Mouse (Mus musculus): Measurements from ENCODE around the gene Gtpbp4. TPM values are rescaled to one million over a fixed set of nuclear protein-coding genes. Genes with fewer than 3 reads are reported as not detected.
"Not testable (repeated sequence)": the region's sequence is repeated elsewhere in the genome, so short reads cannot be mapped to it uniquely, and the experiment has no call there.

Gene Gtpbp4
- polyA plus RNA-seq, 2 experiments = 14.8 to 37.1 TPM

- not testable (repeated sequence) for H3K4me3 ChIP-seq (ENCODE audit: insufficient read depth in 1 of 2, low read depth in 2 of 2, low read length in 2 of 2); H3K27ac ChIP-seq; H3K36me3 ChIP-seq (replicated peaks; ENCODE audit: control insufficient read depth, insufficient read depth, low read depth); H3K4me2 ChIP-seq (ENCODE audit: low read depth); H3K4me1 ChIP-seq (replicated peaks; ENCODE audit: control insufficient read depth in 2 of 2, insufficient read depth in 2 of 2, low read length in 1 of 2); H3K9ac ChIP-seq (replicated peaks); H3K27me3 ChIP-seq (ENCODE audit: control insufficient read depth, insufficient read depth, low read length); H3K9me3 ChIP-seq (ENCODE audit: control insufficient read depth, low read length)
- 13% methylated on average over 5 of the region's 6 CpGs for WGBS (ENCODE audit: insufficient replicate concordance)
- DNase-seq (ENCODE audit: low read depth in 3 of 3, low spot score in 3 of 3) (peak in 2 of 3 experiments; percentile 10 to 20), ATAC-seq (ENCODE audit: insufficient read depth) (peak; percentile 86)
Measured at GRCm38 (mm10) chr13:8959554-8959953, 36.3 kb downstream of the Gtpbp4 start.

GRCm38 (mm10) chr13:8959058-8959457 is 36.8 kb downstream of the Gtpbp4 start:
- H3K9me3 ChIP-seq (ENCODE audit: control insufficient read depth, low read length); H3K9ac ChIP-seq (replicated peaks): not testable (repeated sequence)
- peak; percentile 30; the same call in 1 of the 2 replicates for ATAC-seq (ENCODE audit: insufficient read depth)

GRCm38 (mm10) chr13:8956873-8957272 is 39.0 kb downstream of the Gtpbp4 start:
- H3K36me3 ChIP-seq (replicated peaks; ENCODE audit: control insufficient read depth, insufficient read depth, low read depth); H3K4me2 ChIP-seq (ENCODE audit: low read depth); H3K27me3 ChIP-seq (ENCODE audit: control insufficient read depth, insufficient read depth, low read length); H3K4me1 ChIP-seq (replicated peaks; ENCODE audit: control insufficient read depth in 2 of 2, insufficient read depth in 2 of 2, low read length in 1 of 2); H3K4me3 ChIP-seq (ENCODE audit: insufficient read depth in 1 of 2, low read depth in 2 of 2, low read length in 2 of 2); H3K27ac ChIP-seq; H3K9me3 ChIP-seq (ENCODE audit: control insufficient read depth, low read length); DNase-seq (ENCODE audit: low read depth in 3 of 3, low spot score in 3 of 3); H3K9ac ChIP-seq (replicated peaks): not testable (repeated sequence)
- WGBS (ENCODE audit: insufficient replicate concordance) = no CpG with 5 or more reads among the region's 5 CpGs
- ATAC-seq (ENCODE audit: insufficient read depth) = peak; percentile 57

More at GRCm38 (mm10) chr13:8959058-8959457, 36.8 kb downstream of the Gtpbp4 start:
- not testable (repeated sequence) for H3K27me3 ChIP-seq (ENCODE audit: control insufficient read depth, insufficient read depth, low read length); H3K36me3 ChIP-seq (replicated peaks; ENCODE audit: control insufficient read depth, insufficient read depth, low read depth); DNase-seq (ENCODE audit: low read depth in 3 of 3, low spot score in 3 of 3); H3K27ac ChIP-seq; H3K4me1 ChIP-seq (replicated peaks; ENCODE audit: control insufficient read depth in 2 of 2, insufficient read depth in 2 of 2, low read length in 1 of 2); H3K4me3 ChIP-seq (ENCODE audit: insufficient read depth in 1 of 2, low read depth in 2 of 2, low read length in 2 of 2); H3K4me2 ChIP-seq (ENCODE audit: low read depth)
- no CpG with 5 or more reads among the region's 5 CpGs for WGBS (ENCODE audit: insufficient replicate concordance)

GRCm38 (mm10) chr13:8955127-8955526 is 40.8 kb downstream of the Gtpbp4 start:
- 71% methylated on average over 2 of the region's 2 CpGs for WGBS (ENCODE audit: insufficient replicate concordance)
- H3K9ac ChIP-seq (replicated peaks); H3K27ac ChIP-seq; H3K4me3 ChIP-seq (ENCODE audit: insufficient read depth in 1 of 2, low read depth in 2 of 2, low read length in 2 of 2); DNase-seq (ENCODE audit: low read depth in 3 of 3, low spot score in 3 of 3); H3K9me3 ChIP-seq (ENCODE audit: control insufficient read depth, low read length); H3K4me1 ChIP-seq (replicated peaks; ENCODE audit: control insufficient read depth in 2 of 2, insufficient read depth in 2 of 2, low read length in 1 of 2); H3K27me3 ChIP-seq (ENCODE audit: control insufficient read depth, insufficient read depth, low read length); H3K4me2 ChIP-seq (ENCODE audit: low read depth); H3K36me3 ChIP-seq (replicated peaks; ENCODE audit: control insufficient read depth, insufficient read depth, low read depth); ATAC-seq (ENCODE audit: insufficient read depth): not testable (repeated sequence)

GRCm38 (mm10) chr13:8952563-8952962 is 43.3 kb downstream of the Gtpbp4 start, which contains the start of gene Idi2:
TSS of gene Idi2 (plus strand) at chr13:8952863.
- not testable (repeated sequence) for H3K27ac ChIP-seq; H3K27me3 ChIP-seq (ENCODE audit: control insufficient read depth, insufficient read depth, low read length); H3K4me3 ChIP-seq (ENCODE audit: insufficient read depth in 1 of 2, low read depth in 2 of 2, low read length in 2 of 2); ATAC-seq (ENCODE audit: insufficient read depth); H3K4me2 ChIP-seq (ENCODE audit: low read depth); H3K9me3 ChIP-seq (ENCODE audit: control insufficient read depth, low read length); DNase-seq (ENCODE audit: low read depth in 3 of 3, low spot score in 3 of 3); H3K36me3 ChIP-seq (replicated peaks; ENCODE audit: control insufficient read depth, insufficient read depth, low read depth); H3K9ac ChIP-seq (replicated peaks); H3K4me1 ChIP-seq (replicated peaks; ENCODE audit: control insufficient read depth in 2 of 2, insufficient read depth in 2 of 2, low read length in 1 of 2)

- H3K9me3 ChIP-seq (ENCODE audit: control insufficient read depth, low read length); H3K4me3 ChIP-seq (ENCODE audit: insufficient read depth in 1 of 2, low read depth in 2 of 2, low read length in 2 of 2); H3K27ac ChIP-seq; ATAC-seq (ENCODE audit: insufficient read depth); H3K36me3 ChIP-seq (replicated peaks; ENCODE audit: control insufficient read depth, insufficient read depth, low read depth); H3K9ac ChIP-seq (replicated peaks); DNase-seq (ENCODE audit: low read depth in 3 of 3, low spot score in 3 of 3); H3K4me2 ChIP-seq (ENCODE audit: low read depth); H3K27me3 ChIP-seq (ENCODE audit: control insufficient read depth, insufficient read depth, low read length); H3K4me1 ChIP-seq (replicated peaks; ENCODE audit: control insufficient read depth in 2 of 2, insufficient read depth in 2 of 2, low read length in 1 of 2): not testable (repeated sequence)
Measured at GRCm38 (mm10) chr13:8948131-8948530, 47.8 kb downstream of the Gtpbp4 start, which contains the start of gene Gm9745. TSS of gene Gm9745 (minus strand) at chr13:8948231.

GRCm38 (mm10) chr13:8943828-8944227 is 52.1 kb downstream of the Gtpbp4 start:
- H3K4me3 ChIP-seq (ENCODE audit: insufficient read depth in 1 of 2, low read depth in 2 of 2, low read length in 2 of 2); H3K9me3 ChIP-seq (ENCODE audit: control insufficient read depth, low read length); H3K27me3 ChIP-seq (ENCODE audit: control insufficient read depth, insufficient read depth, low read length); H3K9ac ChIP-seq (replicated peaks); H3K36me3 ChIP-seq (replicated peaks; ENCODE audit: control insufficient read depth, insufficient read depth, low read depth); H3K4me1 ChIP-seq (replicated peaks; ENCODE audit: control insufficient read depth in 2 of 2, insufficient read depth in 2 of 2, low read length in 1 of 2); DNase-seq (ENCODE audit: low read depth in 3 of 3, low spot score in 3 of 3); H3K4me2 ChIP-seq (ENCODE audit: low read depth); H3K27ac ChIP-seq: not testable (repeated sequence)
- peak; percentile 57; the same call in 1 of the 2 replicates for ATAC-seq (ENCODE audit: insufficient read depth)
- WGBS (ENCODE audit: insufficient replicate concordance) = no CpG with 5 or more reads among the region's 5 CpGs

GRCm38 (mm10) chr13:8941701-8942100 is 54.2 kb downstream of the Gtpbp4 start:
- 0 out of 2 replicates have a peak, but pooled peaks have one; percentile 19 for ATAC-seq (ENCODE audit: insufficient read depth)
- H3K36me3 ChIP-seq (replicated peaks; ENCODE audit: control insufficient read depth, insufficient read depth, low read depth) = not testable (repeated sequence)
- WGBS (ENCODE audit: insufficient replicate concordance) = no CpG with 5 or more reads among the region's 5 CpGs

More at GRCm38 (mm10) chr13:8941701-8942100, 54.2 kb downstream of the Gtpbp4 start:
- H3K9me3 ChIP-seq (ENCODE audit: control insufficient read depth, low read length); H3K27me3 ChIP-seq (ENCODE audit: control insufficient read depth, insufficient read depth, low read length); H3K4me1 ChIP-seq (replicated peaks; ENCODE audit: control insufficient read depth in 2 of 2, insufficient read depth in 2 of 2, low read length in 1 of 2); H3K9ac ChIP-seq (replicated peaks); DNase-seq (ENCODE audit: low read depth in 3 of 3, low spot score in 3 of 3); H3K4me2 ChIP-seq (ENCODE audit: low read depth); H3K27ac ChIP-seq; H3K4me3 ChIP-seq (ENCODE audit: insufficient read depth in 1 of 2, low read depth in 2 of 2, low read length in 2 of 2): not testable (repeated sequence)
